Mouse (Mus musculus): ENCODE measurements around the gene Oosp1. TPM values are rescaled to one million over a fixed set of nuclear protein-coding genes. Genes with fewer than 3 reads are reported as not detected.

The Oosp1 gene
- polyA plus RNA-seq, 1 experiment from 2014 or later, result not detected

GRCm38 (mm10) chr19:11623551-11623950 lies 67.4 kb downstream of the Oosp1 start, which contains the start of gene Ms4a2:
Ms4a2 (minus strand) TSS chr19:11623719.
- H3K9ac ChIP-seq, result no peak within 1 kb of the TSS
- H3K9me3 ChIP-seq (replicated peaks), result no peaks in the 10 kb centered on the region
- no peak within 1 kb of the TSS for H3K4me3 ChIP-seq (replicated peaks)
- DNase-seq (no peak), ATAC-seq (ENCODE audit: low read depth) (no peak)
- H3K4me2 ChIP-seq, result no peak within 1 kb of the TSS
- H3K36me3 ChIP-seq, result no peaks in the 10 kb centered on the region
- WGBS (ENCODE audit: insufficient replicate concordance), result 63% methylated on average over 2 of the region's 2 CpGs
- H3K27ac ChIP-seq, result no peak within 1 kb of the TSS
- H3K4me1 ChIP-seq (replicated peaks), result peaks cover 13% of the 10 kb centered on the region
- no peaks in the 10 kb centered on the region for H3K27me3 ChIP-seq

DNA sequence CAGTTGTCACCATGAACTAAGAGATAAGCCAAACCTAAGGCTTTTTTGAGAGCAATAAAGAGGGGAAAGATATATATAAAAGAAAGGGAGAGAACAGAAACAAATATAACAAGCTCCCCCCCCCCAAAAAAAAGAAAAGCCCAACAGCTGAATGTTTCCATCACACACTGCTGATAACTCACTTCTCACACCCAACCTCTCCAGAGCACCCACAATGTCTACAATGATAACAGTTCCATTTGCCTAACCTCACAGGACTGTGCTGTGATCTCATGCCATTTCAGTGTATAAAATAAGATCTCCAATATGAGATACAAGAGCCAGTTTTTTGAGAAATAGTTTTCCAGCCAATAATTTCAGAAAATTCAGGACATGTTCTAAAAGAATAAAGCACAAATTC lies 73.0 kb downstream of the Oosp1 start:
- H3K4me3 ChIP-seq (replicated peaks), result no peak overlapping the region
- H3K4me2 ChIP-seq, result no peak overlapping the region
- DNase-seq (no peak), ATAC-seq (ENCODE audit: low read depth) (peak; percentile 87)
- no peak overlapping the region for H3K27ac ChIP-seq
- peaks cover 30% of the 10 kb centered on the region for H3K4me1 ChIP-seq (replicated peaks)
- no peaks in the 10 kb centered on the region for H3K36me3 ChIP-seq
- H3K27me3 ChIP-seq, result no peaks in the 10 kb centered on the region
- no peaks in the 10 kb centered on the region for H3K9me3 ChIP-seq (replicated peaks)
- no peak overlapping the region for H3K9ac ChIP-seq

Other genes starting within 250 kb of the Oosp1 start
- gene Ms4a4b, start 247.6 kb downstream of the Oosp1 start, polyA plus RNA-seq (2015; fragmentation: Nextera tagmentation; extraction: Ambion mirVana), result 0.39 and 0.58 TPM in 2 replicates
- 5.2 and 5.7 TPM in 2 replicates for gene Ms4a6c, start 221.8 kb downstream of the Oosp1 start, polyA plus RNA-seq (2015; fragmentation: Nextera tagmentation; extraction: Ambion mirVana)
- gene Gm8369, start 205.2 kb downstream of the Oosp1 start, polyA plus RNA-seq (2015; fragmentation: Nextera tagmentation; extraction: Ambion mirVana), result not detected in 2 replicates
- gene Ms4a6b, start 174.6 kb downstream of the Oosp1 start, polyA plus RNA-seq (2015; fragmentation: Nextera tagmentation; extraction: Ambion mirVana), result 2.2 and 2.5 TPM in 2 replicates
- gene Ms4a4d, start 154.3 kb downstream of the Oosp1 start, polyA plus RNA-seq (2015; fragmentation: Nextera tagmentation; extraction: Ambion mirVana), result 0.21 TPM in 2 replicates
- 3.0 and 3.6 TPM in 2 replicates for gene Ms4a6d, start 86.3 kb downstream of the Oosp1 start, polyA plus RNA-seq (2015; fragmentation: Nextera tagmentation; extraction: Ambion mirVana)
- 0.90 and 1.3 TPM in 2 replicates for gene Ms4a2, start 67.4 kb downstream of the Oosp1 start, polyA plus RNA-seq (2015; fragmentation: Nextera tagmentation; extraction: Ambion mirVana)
- gene Ms4a3, start 50.3 kb downstream of the Oosp1 start, polyA plus RNA-seq (2015; fragmentation: Nextera tagmentation; extraction: Ambion mirVana), result 14.7 and 15.1 TPM in 2 replicates
- 0.49 TPM in 1 of 2 replicates, not detected in the other for gene Oosp2, start 30.6 kb downstream of the Oosp1 start, polyA plus RNA-seq (2015; fragmentation: Nextera tagmentation; extraction: Ambion mirVana)
- gene Oosp3, start 5.9 kb upstream of the Oosp1 start, polyA plus RNA-seq (2015; fragmentation: Nextera tagmentation; extraction: Ambion mirVana), result not detected in 2 replicates
- not detected in 2 replicates for gene Gif, start 56.4 kb upstream of the Oosp1 start, polyA plus RNA-seq (2015; fragmentation: Nextera tagmentation; extraction: Ambion mirVana)
- 53.8 and 55.6 TPM in 2 replicates for gene Mrpl16, start 79.2 kb upstream of the Oosp1 start, polyA plus RNA-seq (2015; fragmentation: Nextera tagmentation; extraction: Ambion mirVana)
- 1.9 and 2.0 TPM in 2 replicates for gene Stx3, start 128.3 kb upstream of the Oosp1 start, polyA plus RNA-seq (2015; fragmentation: Nextera tagmentation; extraction: Ambion mirVana)
- not detected in 2 replicates for gene Olfr1417, start 148.1 kb upstream of the Oosp1 start, polyA plus RNA-seq (2015; fragmentation: Nextera tagmentation; extraction: Ambion mirVana)
- not detected in 2 replicates for gene Olfr1418, start 169.9 kb upstream of the Oosp1 start, polyA plus RNA-seq (2015; fragmentation: Nextera tagmentation; extraction: Ambion mirVana)
- not detected in 2 replicates for gene Olfr1419, start 184.0 kb upstream of the Oosp1 start, polyA plus RNA-seq (2015; fragmentation: Nextera tagmentation; extraction: Ambion mirVana)
- gene Olfr1420, start 195.4 kb upstream of the Oosp1 start, polyA plus RNA-seq (2015; fragmentation: Nextera tagmentation; extraction: Ambion mirVana), result not detected in 2 replicates
- gene Patl1, start 221.2 kb upstream of the Oosp1 start, polyA plus RNA-seq (2015; fragmentation: Nextera tagmentation; extraction: Ambion mirVana), result 6.2 and 8.1 TPM in 2 replicates

All from liver, embryonic 13.5 days (tissue).